In the genomic region with DNA sequence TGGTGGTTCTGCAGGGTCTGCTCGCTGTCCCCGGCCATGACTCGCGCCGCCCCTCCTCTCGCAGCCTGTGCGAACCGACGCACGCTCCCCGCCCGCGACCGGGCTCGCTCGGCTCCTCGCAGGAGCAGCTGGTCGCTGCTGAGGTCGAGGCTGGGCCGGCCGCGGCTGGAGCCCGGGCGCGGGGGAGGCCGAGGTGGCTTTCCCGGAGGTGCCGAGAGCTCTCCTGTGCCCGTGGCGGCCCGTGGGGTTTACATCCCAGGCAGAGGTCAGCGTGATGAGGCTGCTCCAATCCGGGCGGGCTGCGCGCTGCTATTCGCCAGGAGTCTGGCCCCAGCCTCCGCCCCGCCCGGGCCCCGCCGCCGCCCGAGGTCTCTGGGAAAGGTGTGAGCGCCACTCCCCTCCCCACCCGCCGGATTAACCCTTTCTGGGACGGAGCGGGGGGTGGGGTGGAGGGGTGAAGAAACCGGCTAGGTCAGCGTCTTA, we compare ENCODE assay signal across 8 mouse cellular contexts. TPM values are rescaled to one million over a fixed set of nuclear protein-coding genes. Genes with fewer than 3 reads are reported as not detected.
A peak's percentile ranks its signal among the peaks of the same experiment; 100 is the strongest.
DNase-seq lines count a peak whose midpoint lies in the region; ATAC-seq and TF ChIP-seq lines count a peak whose summit lies in the region.

No protein-coding gene starts in this region.

- peak; percentile 86 for ATAC-seq in forebrain, postnatal 0 days

- peak overlapping the region; percentile 85 for H3K4me3 ChIP-seq in forebrain, postnatal 0 days (ENCODE audit: low read depth, low read length)

- H3K9ac ChIP-seq in forebrain, postnatal 0 days = peak overlapping the region; percentile 92

- H3K27me3 ChIP-seq in forebrain, postnatal 0 days (ENCODE audit: insufficient read depth, low read length) = no peaks in the 10 kb centered on the region

- peak overlapping the region; percentile 76 for H3K4me2 ChIP-seq in forebrain, postnatal 0 days (ENCODE audit: low read depth)

- peak overlapping the region; percentile 96 for H3K27ac ChIP-seq in forebrain, postnatal 0 days (ENCODE audit: low read depth, low read length)

- H3K36me3 ChIP-seq in forebrain, postnatal 0 days (ENCODE audit: insufficient read depth) = no peaks in the 10 kb centered on the region

- no peak; the same call in 1 of the 2 replicates for TF ChIP-seq CTCF in forebrain, postnatal 0 days (IDR thresholded peaks at IDR 0.05; ENCODE audit: low read depth)

- WGBS in forebrain, postnatal 0 days = 0% methylated on average over 42 of the region's 51 CpGs

- peaks cover 4% of the 10 kb centered on the region; the same call in 1 of the 2 replicates for H3K4me1 ChIP-seq in forebrain, postnatal 0 days (ENCODE audit: insufficient read depth)

- DNase-seq in ES-CJ7 (ENCODE audit: low read depth, low spot score) = peak; percentile 95
- peak; percentile 94 to 96 for DNase-seq in cerebellum, adult 18-20 months
- peak; percentile 82 for DNase-seq in forebrain, postnatal 0 days
- DNase-seq in heart, postnatal 4 days = peak; percentile 89
- DNase-seq in layer of hippocampus, postnatal 10 days (ENCODE audit: low spot score in 2 of 2) = peak; percentile 77 to 83
- DNase-seq in lung, postnatal 10 days = peak; percentile 89
- DNase-seq in ovary, postnatal 14 days (ENCODE audit: low spot score) = peak; percentile 71
- peak; percentile 90 for DNase-seq in thymus, postnatal 14 days

- H3K9me3 ChIP-seq in forebrain, postnatal 0 days (ENCODE audit: low read length) = no peaks in the 10 kb centered on the region

RNA-seq across cellular contexts. Expression of a gene that starts 0.2 kb away (rescaled TPM):
- total RNA-seq in forebrain, postnatal 0 days (2014; rRNA removed) = 80.7 and 82.2 TPM in 2 replicates
- polyA plus RNA-seq in forebrain, postnatal 0 days (2015; fragmentation: Nextera tagmentation; extraction: Ambion mirVana) = 48.2 and 59.3 TPM in 2 replicates
- total RNA-seq in heart, postnatal 4 days (2021) = 10 to 100 TPM; 55.0 to 55.7 TPM
- 10 to 100 TPM; 69.5 to 69.9 TPM for total RNA-seq in layer of hippocampus, postnatal 10 days (2021)

RNA-seq across cellular contexts. Expression of a gene that starts 23.3 kb away (rescaled TPM):
- 55.2 and 60.4 TPM in 2 replicates for total RNA-seq in forebrain, postnatal 0 days (2014; rRNA removed)
- 70.0 and 76.7 TPM in 2 replicates for polyA plus RNA-seq in forebrain, postnatal 0 days (2015; fragmentation: Nextera tagmentation; extraction: Ambion mirVana)
- 10 to 100 TPM; 75.6 to 79.3 TPM for total RNA-seq in heart, postnatal 4 days (2021)
- 10 to 100 TPM; 38.4 to 45.1 TPM for total RNA-seq in layer of hippocampus, postnatal 10 days (2021)

Comparison
In these comparisons a context has a peak if more than half of its experiments do, and no peak if none do; other contexts are left out.
1. Peak in every context shown above with its lines: DNase-seq, ATAC-seq, H3K4me3 ChIP-seq and H3K27ac ChIP-seq.